Mouse (Mus musculus) MEL (cell line): Measurements from ENCODE around the gene Pnmal1.

Experiments used
- CTCF ChIP-seq, 3 experiments: IDR thresholded peaks in 2 of 3; conservative IDR thresholded peaks in 1 of 3; 2 replicates each; pipeline ENCODE4 v1.5.1; 2011 to 2012; ENCODE audit warnings: low read length in 3 of 3, low read depth in 2 of 3, mild to moderate bottlenecking in 2 of 3, improper control_type of control experiment in 1 of 3, inconsistent platforms in 1 of 3, mixed read lengths in 1 of 3, moderate library complexity in 1 of 3; ENCODE audit not compliant: control insufficient read depth in 1 of 3, insufficient read depth in 1 of 3, poor library complexity in 1 of 3, severe bottlenecking in 1 of 3
- EP300 ChIP-seq, 2 experiments: IDR thresholded peaks; 2 replicates each; pipeline ENCODE4 v1.6.1; 2011; ENCODE audit warnings: improper control_type of control experiment in 2 of 2, low read length in 2 of 2, low read depth in 1 of 2, mild to moderate bottlenecking in 1 of 2
- JUND ChIP-seq: IDR thresholded peaks from 2 replicates; pipeline ENCODE4 v1.6.1; 2011; ENCODE audit warnings: low read depth, mild to moderate bottlenecking, improper control_type of control experiment, low read length
- MAFK ChIP-seq: IDR thresholded peaks from 2 replicates; pipeline ENCODE4 v1.6.1; 2011; ENCODE audit warnings: low read depth, mild to moderate bottlenecking, low read length, improper control_type of control experiment, borderline replicate concordance
- POLR2AphosphoS2 ChIP-seq: IDR thresholded peaks from 2 replicates; pipeline ENCODE4 v1.6.1; 2011; ENCODE audit warnings: low read length, improper control_type of control experiment
- RCOR1 ChIP-seq: IDR thresholded peaks from 2 replicates; pipeline ENCODE4 v1.6.1; 2012; ENCODE audit warnings: low read depth, mild to moderate bottlenecking, inconsistent platforms, low read length, improper control_type of control experiment
- ZC3H11A ChIP-seq: IDR thresholded peaks from 2 replicates; pipeline ENCODE4 v1.6.1; 2012; ENCODE audit warnings: low read depth, mild to moderate bottlenecking, inconsistent platforms, low read length, improper control_type of control experiment

DNA sequence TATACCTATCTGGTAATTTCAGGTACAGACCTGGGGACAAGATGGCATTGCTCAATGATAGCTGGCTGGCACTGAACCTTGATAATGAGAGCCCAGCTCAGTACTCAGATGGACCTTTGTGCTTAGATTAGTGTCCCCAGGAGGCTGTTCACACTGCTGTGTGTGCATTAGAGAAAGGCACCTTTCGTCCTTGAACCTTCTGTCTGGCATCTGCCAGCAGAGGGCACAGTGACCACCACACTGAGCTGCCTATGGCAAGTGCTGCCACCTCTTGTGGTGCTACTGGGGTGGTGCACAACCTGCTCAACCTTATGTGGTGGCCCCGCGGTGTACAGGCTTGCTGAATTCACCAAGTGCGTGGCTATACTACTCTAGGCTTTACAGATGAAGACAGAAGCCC, 47.8 kb downstream of the Pnmal1 start:
- TF ChIP-seq CTCF (IDR thresholded peaks at IDR 0.05 in 2 of 3, conservative IDR thresholded peaks at IDR 0.05 in 1 of 3; ENCODE audit: control insufficient read depth in 1 of 3, insufficient read depth in 1 of 3, low read depth in 2 of 3, low read length in 3 of 3, poor library complexity in 1 of 3, severe bottlenecking in 1 of 3) (peak; percentile 28 to 74 (median 51); a peak in 5 of 6 replicates), JUND (no peak), RCOR1 (no peak), POLR2AphosphoS2 (no peak), MAFK (no peak), ZC3H11A (no peak), EP300 (IDR thresholded peaks at IDR 0.05; ENCODE audit: low read depth in 1 of 2, low read length in 2 of 2) (no peak)
